Mouse (Mus musculus): Measurements from ENCODE around the gene Nat8f3.
"Not testable (repeated sequence)": the region's sequence is repeated elsewhere in the genome, so short reads cannot be mapped to it uniquely, and the experiment has no call there.

Nat8f3 gene

GRCm38 (mm10) chr6:85765532-85765931 is at the start of gene Nat8f3:
Nat8f3 (minus strand) TSS chr6:85765754.
- DNase-seq (ENCODE audit: low read depth), result peak; percentile 84

- DNase-seq (ENCODE audit: low read depth), result no peak
Measured at GRCm38 (mm10) chr6:85813339-85813738, 47.8 kb upstream of the Nat8f3 start.

GRCm38 (mm10) chr6:85810942-85811537 is 45.5 kb upstream of the Nat8f3 start:
- not testable (repeated sequence) for DNase-seq (ENCODE audit: low read depth)

- not testable (repeated sequence) for DNase-seq (ENCODE audit: low read depth)
Measured at GRCm38 (mm10) chr6:85810514-85810913, 45.0 kb upstream of the Nat8f3 start.

- not testable (repeated sequence) for DNase-seq (ENCODE audit: low read depth)
Measured at GRCm38 (mm10) chr6:85809784-85810183, 44.2 kb upstream of the Nat8f3 start.

- DNase-seq (ENCODE audit: low read depth), result peak; percentile 14
Measured at GRCm38 (mm10) chr6:85803180-85803579, 37.6 kb upstream of the Nat8f3 start.

GRCm38 (mm10) chr6:85763127-85764070 is 2.2 kb downstream of the Nat8f3 start:
- DNase-seq (ENCODE audit: low read depth), result not testable (repeated sequence)

- DNase-seq (ENCODE audit: low read depth), result not testable (repeated sequence)
Measured at GRCm38 (mm10) chr6:85762678-85763077, 2.9 kb downstream of the Nat8f3 start.

GRCm38 (mm10) chr6:85755705-85756249 is 9.8 kb downstream of the Nat8f3 start:
- DNase-seq (ENCODE audit: low read depth), result peak; percentile 44

- DNase-seq (ENCODE audit: low read depth), result not testable (repeated sequence)
Measured at GRCm38 (mm10) chr6:85713105-85713504, 52.4 kb downstream of the Nat8f3 start, which contains the start of gene Nat8f7. Nat8f7 (minus strand) TSS chr6:85713205.

GRCm38 (mm10) chr6:85709607-85710006 is 55.9 kb downstream of the Nat8f3 start:
- not testable (repeated sequence) for DNase-seq (ENCODE audit: low read depth)

- not testable (repeated sequence) for DNase-seq (ENCODE audit: low read depth)
Measured at GRCm38 (mm10) chr6:85709206-85709605, 56.3 kb downstream of the Nat8f3 start.

GRCm38 (mm10) chr6:85701943-85702342 is 63.6 kb downstream of the Nat8f3 start:
- DNase-seq (ENCODE audit: low read depth), result peak; percentile 72
